Mouse (Mus musculus): Measurements from ENCODE around the gene Ncbp2. TPM values are rescaled to one million over a fixed set of nuclear protein-coding genes. Genes with fewer than 3 reads are reported as not detected.
A peak's percentile ranks its signal among the peaks of the same experiment; 100 is the strongest.

Ncbp2 gene
- 10 to 100 TPM; 49.5 to 52.3 TPM for total RNA-seq (2021)
- long read RNA-seq, experiment 1, transcript Ncbp2-201 (4 exons, 2,070 nt) = major isoform, 37 of 46 reads
- long read RNA-seq, experiment 1, partial matches to known transcripts = 4 of 46 reads
- long read RNA-seq, experiment 1, other reads (novel, unspliced or antisense) = 5 of 46 reads
- long read RNA-seq, experiment 2, transcript Ncbp2-201 (4 exons, 2,070 nt) = major isoform, 55 of 61 reads
- long read RNA-seq, experiment 2, partial matches to known transcripts = 2 of 61 reads
- long read RNA-seq, experiment 2, other reads (novel, unspliced or antisense) = 4 of 61 reads

GRCm38 (mm10) chr16:31948345-31948774 lies at the start of gene Ncbp2, which contains the start of gene 0610012G03Rik:
Gene Ncbp2, plus strand, starts transcription at chr16:31948513.
Gene 0610012G03Rik, minus strand, starts transcription at chr16:31948494.
- TF ChIP-seq CTCF (conservative IDR thresholded peaks at IDR 0.05) = peak; percentile 46
- Histone ChIP-seq H3K27ac (peak within 1 kb of the TSS; percentile 95), H3K4me3 (peak within 1 kb of the TSS; percentile 95)
- peak; percentile 96 to 99 for DNase-seq (ENCODE audit: low spot score in 2 of 2)

GRCm38 (mm10) chr16:31898546-31899326 lies 49.6 kb upstream of the Ncbp2 start:
- no peak for TF ChIP-seq CTCF (conservative IDR thresholded peaks at IDR 0.05)
- DNase-seq (ENCODE audit: low spot score in 2 of 2) = peak; percentile 74 to 83
- H3K4me3 ChIP-seq = no peak overlapping the region
- peak overlapping the region; percentile 88 for H3K27ac ChIP-seq

- H3K4me3 ChIP-seq = no peak overlapping the region
- H3K27ac ChIP-seq = no peak overlapping the region
- DNase-seq (ENCODE audit: low spot score in 2 of 2) = no peak
- no peak for TF ChIP-seq CTCF (conservative IDR thresholded peaks at IDR 0.05)
Observed at GRCm38 (mm10) chr16:31901886-31902285, 46.4 kb upstream of the Ncbp2 start.

GRCm38 (mm10) chr16:31903239-31903638 lies 45.1 kb upstream of the Ncbp2 start:
- no peak for TF ChIP-seq CTCF (conservative IDR thresholded peaks at IDR 0.05)

GRCm38 (mm10) chr16:31905331-31905730 lies 43.0 kb upstream of the Ncbp2 start:
- peak overlapping the region; percentile 53; the same call in 1 of the 2 replicates for H3K27ac ChIP-seq
- TF ChIP-seq CTCF (conservative IDR thresholded peaks at IDR 0.05) = peak; percentile 69
- DNase-seq (ENCODE audit: low spot score in 2 of 2) = no peak
- H3K4me3 ChIP-seq = no peak overlapping the region

More at GRCm38 (mm10) chr16:31903239-31903638, 45.1 kb upstream of the Ncbp2 start:
- Histone ChIP-seq H3K27ac (no peak overlapping the region), H3K4me3 (no peak overlapping the region)
- peak in 1 of 2 experiments; percentile 20 for DNase-seq (ENCODE audit: low spot score in 2 of 2)

- H3K4me3 ChIP-seq = no peak overlapping the region
- peak overlapping the region; percentile 53; the same call in 1 of the 2 replicates for H3K27ac ChIP-seq
- TF ChIP-seq CTCF (conservative IDR thresholded peaks at IDR 0.05) = no peak
- no peak for DNase-seq (ENCODE audit: low spot score in 2 of 2)
Observed at GRCm38 (mm10) chr16:31905891-31906825, 42.2 kb upstream of the Ncbp2 start.

- TF ChIP-seq CTCF (conservative IDR thresholded peaks at IDR 0.05) = no peak
- Histone ChIP-seq H3K27ac (no peak overlapping the region), H3K4me3 (no peak overlapping the region)
- DNase-seq (ENCODE audit: low spot score in 2 of 2) = no peak
Observed at GRCm38 (mm10) chr16:31906896-31907295, 41.4 kb upstream of the Ncbp2 start.

- H3K4me3 ChIP-seq = peak overlapping the region; percentile 44
- peak overlapping the region; percentile 59 for H3K27ac ChIP-seq
- no peak for DNase-seq (ENCODE audit: low spot score in 2 of 2)
- TF ChIP-seq CTCF (conservative IDR thresholded peaks at IDR 0.05) = no peak
Observed at GRCm38 (mm10) chr16:31908959-31909358, 39.4 kb upstream of the Ncbp2 start.

- no peak for DNase-seq (ENCODE audit: low spot score in 2 of 2)
- Histone ChIP-seq H3K4me3 (no peak overlapping the region), H3K27ac (no peak overlapping the region)
- no peak for TF ChIP-seq CTCF (conservative IDR thresholded peaks at IDR 0.05)
Observed at GRCm38 (mm10) chr16:31910281-31910847, 37.9 kb upstream of the Ncbp2 start.

GRCm38 (mm10) chr16:31917776-31918175 lies 30.5 kb upstream of the Ncbp2 start:
- peak overlapping the region; percentile 62; the same call in 1 of the 2 replicates for H3K27ac ChIP-seq
- TF ChIP-seq CTCF (conservative IDR thresholded peaks at IDR 0.05) = no peak
- no peak for DNase-seq (ENCODE audit: low spot score in 2 of 2)
- H3K4me3 ChIP-seq = no peak overlapping the region

- H3K4me3 ChIP-seq = no peak overlapping the region
- DNase-seq (ENCODE audit: low spot score in 2 of 2) = peak; percentile 87 to 90
- H3K27ac ChIP-seq = peak overlapping the region; percentile 62; the same call in 1 of the 2 replicates
- peak; percentile 97 for TF ChIP-seq CTCF (conservative IDR thresholded peaks at IDR 0.05)
Observed at GRCm38 (mm10) chr16:31918248-31918724, 30.0 kb upstream of the Ncbp2 start.

GRCm38 (mm10) chr16:31924368-31924767 lies 23.9 kb upstream of the Ncbp2 start:
- no peak for DNase-seq (ENCODE audit: low spot score in 2 of 2)
- TF ChIP-seq CTCF (conservative IDR thresholded peaks at IDR 0.05) = no peak
- H3K27ac ChIP-seq = no peak overlapping the region
- no peak overlapping the region for H3K4me3 ChIP-seq

Measured in layer of hippocampus, adult 2 months (tissue).